Mouse (Mus musculus) lung, postnatal 36 days (tissue): Measurements from ENCODE around the gene Plcxd2.

ENCODE experiments used
- DNase-seq: peaks from one replicate; pipeline ENCODE4 v3.0.0; 2022; ENCODE audit warnings: mixed read lengths

Gene Plcxd2

DNA sequence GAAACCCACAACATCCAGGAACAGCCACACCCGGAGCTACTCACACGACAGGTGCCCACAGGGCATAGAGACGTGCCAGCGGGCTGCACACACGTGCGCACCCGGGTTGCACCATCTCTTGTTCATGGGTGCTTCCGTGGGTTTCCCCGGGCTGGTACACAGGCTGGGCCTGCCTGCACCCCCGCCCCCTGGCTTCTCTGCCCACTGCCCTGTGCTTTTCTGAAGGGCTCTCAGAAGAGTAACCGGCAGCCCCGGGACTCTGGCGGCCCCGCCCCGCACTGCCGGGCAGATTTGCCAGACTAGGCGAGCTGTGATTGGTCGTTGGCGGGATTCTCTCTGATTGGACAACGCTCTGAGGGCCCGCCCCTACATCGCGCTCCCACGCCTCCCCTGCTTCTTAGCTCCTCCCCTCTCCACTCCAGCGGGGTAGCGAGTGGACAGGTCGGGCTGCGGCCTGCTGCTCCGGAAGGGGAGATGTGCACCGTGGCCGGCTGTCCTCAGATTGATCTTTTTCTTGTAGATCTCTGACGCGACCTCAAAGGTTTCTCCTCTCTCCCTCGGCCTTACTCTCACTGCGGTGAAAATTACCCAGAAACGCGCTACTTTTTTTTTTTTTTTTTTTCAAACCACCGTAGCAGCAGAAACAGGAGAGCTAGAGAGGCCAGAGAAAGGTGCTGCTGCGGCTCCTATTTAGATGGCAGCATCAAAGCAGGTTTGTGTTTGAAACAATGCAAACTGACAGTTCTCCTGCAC is at the start of gene Plcxd2:
Gene Plcxd2, minus strand, starts transcription at position 66 of the 753 bp plus-strand sequence.
- DNase-seq, result peak; percentile 98

DNA sequence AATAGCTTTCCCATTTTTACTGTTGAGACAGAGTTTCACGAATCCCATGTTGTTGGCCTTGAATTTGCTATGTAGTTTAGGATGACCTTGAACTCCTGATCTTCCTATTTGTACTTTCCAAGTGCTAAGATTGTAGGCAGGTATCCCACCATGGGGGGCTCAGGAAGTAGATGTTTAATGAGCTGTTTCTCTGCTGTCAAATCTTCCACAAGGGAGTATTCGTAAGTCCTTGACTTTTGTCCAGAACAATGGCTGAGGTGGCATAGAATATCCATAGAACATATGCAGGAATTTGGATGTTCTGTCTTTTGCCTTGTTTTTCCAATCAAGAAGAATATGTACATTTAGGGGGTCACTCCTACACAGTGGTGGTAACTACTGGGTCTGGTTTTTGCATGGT is 36.9 kb upstream of the Plcxd2 start:
- no peak for DNase-seq

DNA sequence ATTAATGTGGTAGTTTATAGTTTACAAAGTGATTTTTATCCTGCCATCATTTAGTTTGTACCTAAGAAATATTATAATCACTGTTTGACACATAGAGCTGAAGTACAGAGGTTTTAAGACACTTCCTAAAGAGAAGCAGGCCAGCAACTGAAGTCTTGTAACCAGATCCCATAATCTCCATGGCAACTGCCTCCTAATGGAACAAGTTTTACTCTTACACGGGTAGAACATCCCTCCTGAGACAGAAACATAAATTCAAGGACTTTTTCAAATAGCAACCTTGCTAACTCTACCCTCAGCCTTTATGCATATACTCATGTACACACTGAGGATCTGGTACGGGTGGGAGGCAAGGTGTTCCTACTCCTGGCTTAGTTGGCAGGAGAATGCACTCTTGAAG is 26.2 kb upstream of the Plcxd2 start:
- no peak for DNase-seq

DNA sequence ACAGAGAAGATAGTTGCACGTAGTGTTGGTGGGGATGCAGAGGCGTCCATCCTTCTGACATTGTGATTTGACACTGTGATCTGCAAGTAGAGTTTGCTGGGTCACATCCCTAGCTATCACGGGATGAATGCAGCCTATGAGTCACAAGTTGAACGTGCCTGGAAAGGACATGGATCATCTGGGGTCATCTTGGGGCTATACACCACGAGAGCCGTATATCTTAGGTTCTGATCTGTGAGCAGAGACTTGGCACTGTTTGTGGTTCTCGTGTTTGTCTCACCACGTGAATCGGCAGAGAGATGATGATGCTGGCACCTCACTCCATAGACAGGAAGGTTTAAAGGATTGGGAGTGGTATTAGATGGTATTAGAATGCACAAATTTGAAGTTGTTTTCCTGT is 23.9 kb upstream of the Plcxd2 start:
- DNase-seq, result no peak

DNA sequence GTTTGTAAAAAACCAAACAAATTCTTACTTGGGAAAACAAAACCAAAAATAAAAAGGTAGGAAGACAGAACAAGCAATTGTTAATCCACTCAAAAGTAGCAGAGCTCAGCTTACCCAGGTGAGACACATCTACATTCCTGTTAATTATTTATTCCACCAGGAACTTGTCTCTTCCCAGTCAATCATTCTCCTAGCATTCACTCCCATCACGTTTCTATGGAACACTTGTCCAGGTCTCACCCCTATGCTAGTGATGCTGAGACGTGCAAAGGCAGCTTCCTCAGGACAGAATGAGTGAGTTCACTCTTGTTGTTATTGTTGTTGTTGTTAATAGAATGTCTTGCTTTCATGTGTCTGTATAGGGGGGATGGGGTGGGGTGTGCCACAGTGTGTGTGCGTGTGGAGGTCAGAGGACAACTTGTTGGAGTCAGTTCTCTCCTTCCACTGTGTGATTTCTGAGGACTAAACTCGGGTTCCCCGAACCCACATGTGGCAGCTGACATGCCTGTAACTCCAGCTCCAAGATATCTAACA is 13.0 kb upstream of the Plcxd2 start:
- DNase-seq, result no peak

DNA sequence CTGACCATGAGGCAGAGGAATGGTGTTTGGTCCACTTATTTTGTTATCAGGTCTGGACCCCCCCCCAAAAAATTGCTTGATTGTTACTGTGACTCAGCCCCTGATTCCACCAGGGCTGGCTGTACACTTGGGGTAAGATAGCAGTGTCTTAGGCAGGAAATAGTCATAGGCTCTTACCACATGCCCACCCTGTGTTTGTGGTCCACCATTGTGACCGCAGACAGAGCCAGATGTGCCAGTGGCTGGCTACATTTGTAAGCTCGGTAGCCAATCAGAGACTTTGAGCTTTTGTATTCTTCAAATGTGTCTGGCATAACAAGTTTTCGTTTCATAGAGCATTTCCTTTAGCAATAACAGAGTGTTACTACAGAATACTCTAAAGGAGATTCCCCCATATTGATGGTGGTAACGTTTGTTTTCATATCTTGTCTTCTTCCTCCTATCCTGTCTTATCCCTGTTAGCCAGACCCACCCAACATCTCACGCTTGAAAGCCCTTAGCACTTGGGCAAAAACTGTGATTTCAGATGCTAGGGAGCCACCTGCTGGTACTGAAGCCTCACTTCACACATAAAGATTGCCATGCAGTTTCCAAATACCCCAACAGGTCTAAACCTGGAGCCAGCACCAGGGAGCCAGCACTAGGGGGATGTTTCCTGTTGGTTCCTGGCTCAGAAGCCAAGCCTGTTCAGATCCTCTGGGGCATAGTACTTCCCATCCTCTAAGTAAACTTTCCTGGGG is 12.3 kb upstream of the Plcxd2 start:
- peak; percentile 69 for DNase-seq

DNA sequence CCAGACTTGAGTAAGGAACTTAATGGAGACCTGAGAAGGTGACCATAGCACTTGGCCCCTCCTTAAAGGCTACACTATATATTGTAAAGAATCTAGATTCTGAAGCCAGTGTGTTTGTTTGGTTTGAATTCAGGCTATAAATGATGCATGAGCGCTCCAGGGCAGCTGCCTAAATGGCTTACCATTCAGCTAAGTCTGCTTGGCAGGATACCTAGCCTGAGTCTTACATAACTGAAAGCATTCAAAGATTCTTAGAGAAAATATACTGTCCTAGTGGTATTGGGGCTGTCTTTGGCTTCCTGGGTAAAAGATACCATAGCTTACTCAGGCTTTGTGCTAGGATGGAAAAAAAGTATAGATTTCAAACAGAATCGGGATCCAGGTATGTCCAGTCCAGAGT is 11.3 kb upstream of the Plcxd2 start:
- DNase-seq, result no peak

DNA sequence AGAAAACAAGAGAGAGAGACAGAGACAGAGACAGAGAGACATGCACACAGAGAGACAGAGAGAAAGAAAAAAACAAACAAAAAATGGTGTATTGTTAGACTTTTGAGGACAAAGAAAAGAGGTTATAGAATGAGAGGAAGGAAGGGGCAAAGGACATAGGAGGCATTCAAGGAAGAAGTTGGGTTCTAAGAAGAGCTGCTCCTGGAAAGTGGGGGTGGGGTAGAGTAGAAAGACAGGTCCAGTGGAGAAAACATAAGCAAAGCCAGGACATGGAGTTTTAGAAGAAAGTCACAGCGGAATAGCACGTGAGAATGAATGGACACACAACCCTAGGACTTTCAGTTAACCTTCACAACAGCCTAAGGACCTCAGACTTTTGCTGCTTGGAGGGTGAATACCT is 10.4 kb upstream of the Plcxd2 start:
- DNase-seq, result no peak

DNA sequence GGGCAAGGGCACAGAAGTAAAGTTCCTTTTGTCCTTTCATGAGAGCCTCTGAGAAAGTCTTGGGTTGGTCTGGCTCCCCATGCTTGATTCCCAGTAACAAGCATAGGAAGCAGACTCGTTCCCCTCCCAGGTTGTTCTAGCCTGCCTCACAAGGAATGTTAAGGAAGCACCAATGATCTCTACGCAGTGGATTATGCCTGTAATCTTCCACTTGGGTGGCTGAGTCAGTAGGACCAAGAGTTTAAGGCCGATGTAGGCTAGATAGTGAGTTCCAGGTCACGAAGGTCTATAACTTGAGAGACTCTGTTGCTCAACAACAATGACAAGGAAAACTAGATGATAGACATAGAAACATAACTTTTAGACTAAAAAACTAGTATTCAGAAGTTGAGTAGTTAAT is 9.8 kb upstream of the Plcxd2 start:
- no peak for DNase-seq

DNA sequence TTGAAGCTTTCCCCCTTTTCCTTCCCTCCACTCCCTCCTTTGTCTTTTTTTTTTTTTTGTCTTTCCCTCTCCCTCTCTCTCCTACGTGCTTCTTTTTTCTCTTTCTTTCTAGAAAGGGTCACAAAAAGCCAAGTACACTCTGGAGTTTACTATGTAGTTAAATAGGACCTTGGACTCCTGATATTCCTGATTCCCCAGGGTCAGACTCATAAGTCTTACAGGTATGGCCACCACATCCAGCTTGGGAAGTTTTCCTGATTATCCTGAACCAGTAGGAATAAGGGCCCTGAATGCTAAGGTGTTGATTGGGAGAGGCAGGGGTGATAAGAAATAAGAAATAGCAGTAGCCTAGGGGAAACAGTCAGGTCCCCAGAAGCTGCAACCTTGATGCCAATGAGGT is 9.3 kb upstream of the Plcxd2 start:
- DNase-seq, result no peak

DNA sequence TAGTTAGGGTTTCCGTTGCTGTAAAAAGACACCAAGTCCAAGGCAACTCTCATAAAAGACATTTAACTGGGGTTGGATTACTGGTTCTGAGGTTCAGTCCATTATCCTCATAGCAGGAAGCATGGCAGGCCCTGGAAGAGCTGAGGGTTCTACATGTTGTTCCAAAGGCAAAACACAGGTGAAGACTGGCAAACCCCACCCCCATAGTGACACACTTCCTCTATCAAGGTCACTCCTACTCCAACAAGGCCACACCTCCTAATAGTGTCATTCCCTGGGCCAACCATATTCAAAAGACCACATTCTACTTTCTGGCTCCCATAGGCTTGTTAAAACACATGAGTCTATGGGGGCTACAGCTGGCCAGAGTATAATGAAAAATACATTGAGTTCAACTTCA is 1.7 kb upstream of the Plcxd2 start:
- no peak for DNase-seq

DNA sequence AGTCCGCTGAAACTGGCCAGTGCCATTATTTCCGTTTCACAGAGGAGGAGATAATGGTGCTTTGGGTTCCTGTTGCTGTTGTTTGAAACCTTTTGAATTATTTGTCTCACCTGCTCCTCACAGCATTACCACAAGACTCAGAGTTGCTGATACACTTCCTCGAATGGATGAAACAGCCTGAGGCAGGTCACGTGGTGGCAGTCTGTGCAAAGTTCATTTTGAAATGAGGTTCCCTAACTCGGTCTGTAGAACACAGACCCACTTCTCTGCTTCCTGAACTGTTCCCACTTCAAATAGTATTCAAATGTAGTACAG is 845 bp upstream of the Plcxd2 start:
- DNase-seq, result peak; percentile 59

DNA sequence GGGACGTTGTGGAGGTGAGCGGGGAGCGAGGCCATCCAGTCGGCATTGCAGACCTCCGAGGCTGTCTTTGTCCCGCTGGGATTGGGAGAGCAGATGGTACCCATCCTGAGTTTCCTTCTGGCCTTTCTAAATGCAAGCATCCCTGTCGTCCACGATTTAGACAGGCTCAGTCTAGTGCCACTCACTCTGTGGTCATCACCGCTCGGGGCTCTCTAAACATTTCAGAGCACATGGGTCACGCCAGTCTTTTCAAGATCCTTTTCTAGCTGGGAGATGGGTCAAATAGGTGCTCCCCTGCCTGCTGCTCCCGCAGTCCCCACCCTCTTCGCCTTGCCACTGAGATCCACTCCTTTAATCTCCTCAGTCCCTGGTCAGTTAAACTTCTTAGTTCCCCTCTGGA is 301 bp downstream of the Plcxd2 start:
- no peak for DNase-seq

DNA sequence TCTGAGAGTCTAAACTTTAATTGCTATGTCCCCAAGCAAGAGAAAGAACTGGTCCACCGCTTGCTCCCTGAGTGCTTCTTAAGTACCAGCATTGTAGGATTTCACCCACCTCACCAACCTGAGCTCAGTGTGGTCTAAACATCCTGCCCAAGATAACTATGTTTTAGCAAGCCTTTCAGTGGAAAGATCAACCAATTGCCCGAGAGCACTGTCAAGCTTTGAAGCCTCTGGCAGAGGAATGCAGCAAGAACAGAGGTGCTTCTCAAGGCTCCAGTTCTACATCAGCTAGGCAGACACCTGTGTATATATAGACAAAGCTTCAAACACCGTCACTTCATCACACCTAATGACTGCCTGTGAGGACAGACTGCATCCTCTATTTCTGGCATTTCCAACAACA is 1.3 kb downstream of the Plcxd2 start:
- no peak for DNase-seq

DNA sequence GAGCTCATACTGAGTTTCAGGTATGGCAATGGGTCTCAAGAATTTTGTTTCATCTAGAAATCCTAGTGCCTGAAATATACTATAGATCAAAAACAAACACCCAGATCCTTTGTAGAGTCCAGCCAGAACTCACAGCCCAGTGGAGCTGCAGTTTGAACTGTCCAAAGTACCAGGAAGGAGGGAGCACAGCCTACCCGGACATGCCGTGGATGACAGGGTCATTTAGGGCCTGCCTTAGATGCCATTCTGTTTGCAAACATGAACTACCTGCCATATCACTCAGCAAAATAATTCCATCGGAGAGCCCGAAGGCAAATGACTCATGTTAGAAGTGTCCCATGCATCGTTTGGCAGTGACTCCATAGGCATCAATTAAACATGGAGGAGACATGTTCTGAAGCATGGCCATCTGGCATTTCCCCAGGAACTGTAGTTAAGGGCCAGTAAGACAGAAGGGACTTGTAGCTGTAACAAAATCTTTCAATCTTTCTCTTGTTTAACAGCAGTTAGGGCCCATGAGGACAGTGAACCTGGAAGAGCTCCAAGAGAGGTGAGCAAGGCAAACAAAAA is 1.9 kb downstream of the Plcxd2 start:
- no peak for DNase-seq

DNA sequence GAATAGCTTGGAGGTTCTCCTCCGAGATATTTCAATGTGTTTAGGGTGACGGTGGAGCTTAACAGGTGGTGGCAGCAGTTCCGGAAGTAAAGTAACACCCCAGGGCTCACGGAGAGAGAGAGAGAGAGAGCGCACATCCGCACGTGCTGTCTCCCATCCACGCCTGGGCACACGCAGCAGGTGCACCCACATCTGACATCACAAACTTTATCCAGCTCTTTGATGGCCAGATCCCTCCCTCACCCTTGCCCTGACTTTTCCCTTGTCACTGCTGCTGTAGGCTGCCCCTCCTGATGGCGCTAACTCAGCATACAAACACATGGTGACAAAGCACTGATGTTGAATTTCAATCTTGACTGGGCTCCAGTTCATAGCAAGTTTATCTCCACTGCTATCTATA is 3.8 kb downstream of the Plcxd2 start:
- no peak for DNase-seq

DNA sequence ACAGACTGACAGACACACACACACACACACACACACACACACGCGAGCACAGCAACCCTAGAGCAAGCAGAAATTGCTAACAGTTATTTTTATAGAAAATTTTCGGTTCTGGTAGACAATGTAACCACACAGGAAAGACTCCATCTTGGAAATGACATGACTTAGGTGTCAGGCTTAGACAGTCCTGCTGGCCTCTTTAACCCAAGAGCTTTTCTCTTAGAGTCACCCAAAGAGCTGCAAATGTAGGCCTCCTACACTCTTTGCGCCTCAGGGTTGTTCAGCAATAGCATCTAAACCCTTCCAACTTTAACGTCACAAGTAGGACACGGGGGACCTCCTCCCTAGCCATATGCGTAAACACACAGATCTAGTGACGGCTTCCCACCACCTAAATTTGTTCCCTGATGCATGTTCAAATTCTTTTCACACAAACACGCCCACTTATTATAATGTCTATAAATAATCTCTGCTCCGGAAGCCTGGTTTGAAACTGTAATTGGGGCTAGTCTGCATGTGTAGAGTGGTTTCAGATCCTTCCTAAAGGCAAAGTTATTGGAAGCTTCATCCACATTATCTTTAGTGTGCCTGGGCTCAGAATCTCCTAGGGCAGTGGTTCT is 8.4 kb downstream of the Plcxd2 start:
- DNase-seq, result no peak

DNA sequence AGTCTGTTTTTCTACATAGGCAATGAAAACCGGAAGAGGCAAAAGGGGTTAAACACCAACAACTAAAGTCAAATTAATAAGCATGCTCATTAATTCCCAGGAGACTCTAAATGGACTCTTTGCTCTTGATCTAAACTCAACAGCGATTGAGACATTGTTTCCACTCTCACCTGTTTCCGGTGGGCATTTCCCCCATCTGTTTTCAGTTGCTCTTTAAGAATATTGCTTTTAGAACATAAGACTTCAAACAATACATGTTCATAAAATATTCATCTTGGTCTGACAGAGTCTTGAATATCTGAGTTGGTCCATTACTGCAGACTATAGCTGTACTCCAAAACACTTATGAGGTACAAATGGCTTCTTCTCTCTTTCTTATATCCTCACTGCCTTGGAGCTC is 9.0 kb downstream of the Plcxd2 start:
- no peak for DNase-seq

DNA sequence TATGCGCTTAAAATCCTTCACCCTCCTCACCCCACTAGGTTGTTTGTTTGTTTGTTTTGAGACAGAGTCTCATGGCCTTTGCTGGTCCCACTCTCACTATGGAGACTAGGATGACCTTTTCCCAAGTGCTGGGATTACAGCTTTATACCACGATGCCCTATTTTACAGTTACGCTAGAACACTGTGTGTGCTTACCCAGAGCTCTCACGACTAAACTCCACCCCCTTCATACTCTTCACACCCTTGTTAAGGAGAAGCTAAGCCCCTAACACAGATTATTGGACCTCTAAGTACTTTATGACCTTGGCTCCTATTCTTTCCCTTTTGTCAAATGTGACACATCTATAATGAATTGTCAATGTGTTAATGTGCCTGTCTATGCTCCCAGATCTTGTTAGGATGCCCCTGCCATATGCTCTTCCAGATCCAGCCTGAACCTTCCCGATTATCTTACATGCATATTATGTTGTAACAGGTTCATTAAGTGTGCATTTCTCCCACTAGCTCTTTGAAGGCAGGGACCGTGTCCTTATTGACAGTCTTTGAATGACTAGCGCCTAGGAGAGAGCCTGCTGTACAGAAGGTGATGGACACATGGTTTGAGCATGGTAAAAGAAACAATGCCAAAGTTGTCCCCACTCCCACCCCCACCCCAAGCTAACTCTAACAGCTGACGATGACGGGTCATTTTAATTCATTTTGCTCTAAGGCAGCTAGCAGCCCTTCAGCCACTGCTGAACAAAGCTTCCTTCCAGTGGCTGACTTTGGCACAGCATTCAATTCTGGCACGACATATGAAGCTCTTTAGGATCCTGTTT is 10.4 kb downstream of the Plcxd2 start:
- no peak for DNase-seq

DNA sequence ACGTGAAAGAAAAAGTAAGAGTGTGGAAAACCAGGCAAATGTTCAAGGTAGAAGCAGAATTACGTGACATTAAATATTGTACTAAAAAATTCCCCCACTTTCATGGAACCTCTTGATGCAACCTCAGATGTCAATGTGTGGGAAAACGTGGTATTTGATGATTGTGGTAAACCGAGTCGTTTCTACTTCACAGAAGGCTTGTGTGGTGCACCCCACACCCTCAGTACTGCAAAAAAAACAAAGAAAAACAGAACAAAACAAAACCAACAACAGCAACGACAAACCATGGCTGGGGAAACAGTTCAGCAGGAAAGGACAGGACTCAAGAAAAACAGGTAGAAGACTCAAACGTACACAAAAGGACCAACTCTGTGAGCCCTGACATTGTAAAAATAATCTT is 11.8 kb downstream of the Plcxd2 start:
- DNase-seq, result no peak

DNA sequence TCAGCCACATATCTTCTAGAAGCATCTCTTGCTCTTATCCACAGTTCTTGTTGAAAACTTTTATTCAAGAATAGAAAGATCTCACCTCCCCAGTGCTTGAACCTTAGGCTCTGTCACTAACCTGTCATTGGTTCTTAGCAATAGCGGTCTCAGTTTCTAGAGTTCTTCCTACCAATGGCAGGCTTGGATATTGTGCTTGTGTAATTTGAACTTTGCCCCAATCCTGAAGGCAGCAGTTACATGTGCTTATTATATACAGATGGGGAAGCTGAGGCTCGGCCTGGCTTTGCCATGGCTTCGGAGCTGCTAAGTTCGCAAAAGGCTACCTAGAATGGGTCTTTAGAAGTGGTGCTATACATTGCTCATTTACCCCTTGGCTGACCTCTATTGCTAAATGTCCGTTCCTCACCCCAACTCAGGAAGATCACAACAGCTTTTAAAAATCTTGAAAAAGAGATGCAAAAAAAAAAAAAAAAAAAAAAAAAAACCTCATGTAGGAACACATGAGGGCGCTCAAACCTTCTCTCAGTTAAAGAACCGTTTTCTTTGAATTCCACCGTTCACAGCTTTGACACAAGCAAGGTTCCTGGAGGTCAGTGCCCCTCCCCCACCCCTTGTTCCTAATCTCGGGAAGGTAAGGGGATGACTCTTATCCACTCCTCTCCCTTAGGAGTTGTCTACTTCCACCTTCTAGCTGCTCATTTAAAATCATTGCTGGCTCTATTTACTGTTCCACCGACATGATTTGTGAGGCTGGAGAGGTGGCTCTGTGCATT is 18.9 kb downstream of the Plcxd2 start:
- no peak for DNase-seq

DNA sequence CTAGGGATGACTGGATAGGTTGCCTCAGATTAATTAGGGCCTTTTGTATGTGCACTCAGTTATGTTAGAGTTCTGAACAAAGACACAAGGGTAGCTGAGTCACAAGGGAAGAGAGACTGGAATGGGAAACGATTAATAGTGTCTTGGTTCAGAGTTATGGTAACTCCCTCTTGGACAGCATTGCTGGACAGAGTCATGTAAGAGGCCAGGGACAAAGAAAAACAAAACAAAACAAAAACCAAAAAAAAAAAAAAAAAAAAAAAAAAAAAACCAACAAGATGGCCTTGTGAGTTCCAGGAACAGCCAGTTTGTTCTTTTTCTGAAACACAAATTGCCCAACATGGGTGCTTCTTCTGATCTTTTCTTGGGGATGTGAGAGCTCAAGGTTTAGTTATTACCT is 23.8 kb downstream of the Plcxd2 start:
- no peak for DNase-seq
